In genomic region chr5:100821375-100821774, GRCm38 (mm10) we compare ENCODE assay signal across 8 mouse cellular contexts. TPM values are rescaled to one million over a fixed set of nuclear protein-coding genes. Genes with fewer than 3 reads are reported as not detected.
DNase-seq lines count a peak whose midpoint lies in the region; ATAC-seq and TF ChIP-seq lines count a peak whose summit lies in the region.

No protein-coding gene starts in this region.

- 0 out of 4 replicates have a peak, but pooled peaks of 1 of the 2 experiments have one; percentile 21 for TF ChIP-seq EP300 in MEL (IDR thresholded peaks at IDR 0.05; ENCODE audit: low read depth in 1 of 2, low read length in 2 of 2)

- no peaks in the 10 kb centered on the region; the same call in 1 of the 2 replicates for H3K36me3 ChIP-seq in heart, embryonic 15.5 days
- H3K36me3 ChIP-seq in MEL (ENCODE audit: control insufficient read depth in 1 of 2, insufficient read depth in 2 of 2, low read length in 2 of 2), result peaks cover 6 to 12% of the 10 kb centered on the region in 2 experiments
- peaks cover 6% of the 10 kb centered on the region; the same call in 1 of the 2 replicates for H3K36me3 ChIP-seq in hindbrain, embryonic 12.5 days
- peaks cover 16% of the 10 kb centered on the region for H3K36me3 ChIP-seq in midbrain, embryonic 10.5 days

- H3K27me3 ChIP-seq in heart, embryonic 15.5 days, result no peaks in the 10 kb centered on the region
- H3K27me3 ChIP-seq in MEL (ENCODE audit: control insufficient read depth in 1 of 2, insufficient read depth in 2 of 2, low read length in 2 of 2), result no peaks in the 10 kb centered on the region
- no peaks in the 10 kb centered on the region for H3K27me3 ChIP-seq in hindbrain, embryonic 12.5 days
- no peaks in the 10 kb centered on the region for H3K27me3 ChIP-seq in midbrain, embryonic 10.5 days (ENCODE audit: low read depth, poor library complexity, severe bottlenecking)

- no peak for DNase-seq in heart, adult 8-10 months (ENCODE audit: low spot score)
- DNase-seq in MEL (ENCODE audit: low read depth, low spot score), result peak; percentile 67
- DNase-seq in midbrain, embryonic 10.5 days (ENCODE audit: low spot score), result no peak
- no peak for DNase-seq in left cerebral cortex, adult 18-20 months (ENCODE audit: low spot score in 2 of 2)
- DNase-seq in spleen, postnatal 14 days (ENCODE audit: low spot score in 2 of 2), result no peak
- no peak for DNase-seq in spleen, adult 18-20 months

- H3K4me1 ChIP-seq in heart, embryonic 15.5 days (replicated peaks), result peaks cover 4% of the 10 kb centered on the region; the same call in 1 of the 2 replicates
- peaks cover 0 to 3% of the 10 kb centered on the region in 2 experiments; a peak in 1 of 4 replicates for H3K4me1 ChIP-seq in MEL (ENCODE audit: control insufficient read depth in 1 of 2, insufficient read depth in 2 of 2, low read length in 2 of 2)
- H3K4me1 ChIP-seq in hindbrain, embryonic 12.5 days, result 0 out of 2 replicates have a peak, but pooled peaks cover 3% of the 10 kb centered on the region
- H3K4me1 ChIP-seq in midbrain, embryonic 10.5 days, result peaks cover 15% of the 10 kb centered on the region

- no peaks in the 10 kb centered on the region for H3K9me3 ChIP-seq in heart, embryonic 15.5 days (replicated peaks)
- H3K9me3 ChIP-seq in MEL (replicated peaks; ENCODE audit: insufficient read depth, low read length), result no peaks in the 10 kb centered on the region
- H3K9me3 ChIP-seq in hindbrain, embryonic 12.5 days (replicated peaks), result no peaks in the 10 kb centered on the region
- H3K9me3 ChIP-seq in midbrain, embryonic 10.5 days (replicated peaks), result no peaks in the 10 kb centered on the region

- peak in 1 of 3 experiments; percentile 23; a peak in 2 of 6 replicates for TF ChIP-seq CTCF in MEL (IDR thresholded peaks at IDR 0.05 in 2 of 3, conservative IDR thresholded peaks at IDR 0.05 in 1 of 3; ENCODE audit: control insufficient read depth in 1 of 3, insufficient read depth in 1 of 3, low read depth in 2 of 3, low read length in 3 of 3, poor library complexity in 1 of 3, severe bottlenecking in 1 of 3)

- peak overlapping the region; percentile 78 for H3K4me2 ChIP-seq in heart, embryonic 15.5 days
- H3K4me2 ChIP-seq in hindbrain, embryonic 12.5 days (replicated peaks), result peak overlapping the region; percentile 86

- no peak for TF ChIP-seq POLR2A in MEL (IDR thresholded peaks at IDR 0.05; ENCODE audit: control insufficient read depth in 1 of 2, insufficient read depth in 1 of 2, low read depth in 1 of 2, low read length in 2 of 2, poor library complexity in 1 of 2)

- H3K79me2 ChIP-seq in MEL (ENCODE audit: control insufficient read depth, insufficient read depth, low read length, poor library complexity), result peaks cover 12% of the 10 kb centered on the region

- H3K27ac ChIP-seq in heart, embryonic 15.5 days, result no peak overlapping the region; the same call in 1 of the 2 replicates
- no peak overlapping the region; the same call in 1 of the 2 replicates for H3K27ac ChIP-seq in MEL (ENCODE audit: control insufficient read depth, low read depth, low read length)
- H3K27ac ChIP-seq in hindbrain, embryonic 12.5 days, result no peak overlapping the region
- no peak overlapping the region for H3K27ac ChIP-seq in midbrain, embryonic 10.5 days (replicated peaks)

- no peak for ATAC-seq in heart, embryonic 15.5 days (replicated peaks; ENCODE audit: insufficient number of reproducible peaks, insufficient read depth, low FRiP score, low read depth)
- ATAC-seq in hindbrain, embryonic 12.5 days (ENCODE audit: low FRiP score), result no peak

- 76% methylated on average over 8 of the region's 8 CpGs for WGBS in heart, embryonic 15.5 days
- WGBS in hindbrain, embryonic 12.5 days, result 83% methylated on average over 8 of the region's 8 CpGs
- WGBS in midbrain, embryonic 10.5 days, result 89% methylated on average over 8 of the region's 8 CpGs

- peak overlapping the region; percentile 94 for H3K4me3 ChIP-seq in heart, embryonic 15.5 days
- H3K4me3 ChIP-seq in MEL (ENCODE audit: control insufficient read depth in 1 of 2, insufficient read depth in 1 of 2, low read depth in 2 of 2, low read length in 2 of 2), result peak overlapping the region in 1 of 2 experiments; percentile 92; a peak in 3 of 4 replicates
- no peak overlapping the region for H3K4me3 ChIP-seq in hindbrain, embryonic 12.5 days
- H3K4me3 ChIP-seq in midbrain, embryonic 10.5 days, result peak overlapping the region; percentile 92

- TF ChIP-seq RAD21 in MEL (IDR thresholded peaks at IDR 0.05; ENCODE audit: low read depth, low read length), result no peak

- no peak overlapping the region for H3K9ac ChIP-seq in heart, embryonic 15.5 days
- peak overlapping the region; percentile 100 for H3K9ac ChIP-seq in MEL (ENCODE audit: control insufficient read depth, low read depth, low read length, poor library complexity, severe bottlenecking)
- H3K9ac ChIP-seq in hindbrain, embryonic 12.5 days, result no peak overlapping the region

TF ChIP-seq in MEL, 35 proteins besides CTCF, POLR2A, EP300 and RAD21:
- TF ChIP-seq ZNF384 (IDR thresholded peaks at IDR 0.05; ENCODE audit: low read depth, low read length) (no peak), UBTF (IDR thresholded peaks at IDR 0.05; ENCODE audit: borderline replicate concordance, insufficient read depth, low read depth, low read length) (no peak), ZMIZ1 (IDR thresholded peaks at IDR 0.05; ENCODE audit: low read depth, low read length) (no peak), ETS1 (IDR thresholded peaks at IDR 0.05; ENCODE audit: low read depth, low read length) (0 out of 2 replicates have a peak, but pooled peaks have one; percentile 6), KAT2A (conservative IDR thresholded peaks at IDR 0.05; ENCODE audit: low read depth, low read length) (peak; percentile 40; the same call in 1 of the 2 replicates), TCF12 (IDR thresholded peaks at IDR 0.05; ENCODE audit: low read depth, low read length) (peak; percentile 29; the same call in 1 of the 2 replicates), ZKSCAN1 (IDR thresholded peaks at IDR 0.05; ENCODE audit: low read depth, low read length) (no peak), CHD2 (IDR thresholded peaks at IDR 0.05; ENCODE audit: low read length) (no peak), MXI1 (IDR thresholded peaks at IDR 0.05; ENCODE audit: low read depth, low read length) (peak; percentile 88; the same call in 1 of the 2 replicates), NELFE (IDR thresholded peaks at IDR 0.05; ENCODE audit: low read depth, low read length) (no peak), USF1 (IDR thresholded peaks at IDR 0.05; ENCODE audit: low read depth, low read length) (no peak), MAX (IDR thresholded peaks at IDR 0.05; ENCODE audit: low read length) (no peak), CHD1 (IDR thresholded peaks at IDR 0.05; ENCODE audit: low read depth, low read length) (no peak), ZC3H11A (IDR thresholded peaks at IDR 0.05; ENCODE audit: low read depth, low read length) (no peak), MYB (IDR thresholded peaks at IDR 0.05; ENCODE audit: low read depth, low read length) (no peak), RCOR1 (IDR thresholded peaks at IDR 0.05; ENCODE audit: low read depth, low read length) (no peak), NRF1 (IDR thresholded peaks at IDR 0.05; ENCODE audit: insufficient read depth, low read depth, low read length, poor library complexity, severe bottlenecking) (no peak)

RNA-seq across cellular contexts. Expression of gene Abraxas1, which starts 0.6 kb away (rescaled TPM):
- 31.2 and 33.9 TPM in 2 replicates for polyA plus RNA-seq in heart, embryonic 15.5 days (2015; fragmentation: Nextera tagmentation; extraction: Ambion mirVana)
- total RNA-seq in heart, adult 8-10 months (2022), result 10 to 100 TPM in 2 of 4 experiments, 1 to 10 TPM in 2; 9.3 to 12.5 (median 10.1) TPM
- 14.2 and 15.1 TPM in 2 replicates for total RNA-seq in MEL (2012; rRNA removed)
- polyA plus RNA-seq in MEL (2012; ENCODE audit: insufficient read depth in 1 of 2, insufficient read length in 2 of 2, low read depth in 1 of 2, low replicate concordance in 2 of 2, missing spikeins in 1 of 2), result 10 to 100 TPM in 1 of 2 experiments, not detected in 1; 26.4 TPM
- 21.6 and 23.4 TPM in 2 replicates for polyA plus RNA-seq in hindbrain, embryonic 12.5 days (2016; fragmentation: Nextera tagmentation; extraction: Ambion mirVana)
- polyA plus RNA-seq in midbrain, embryonic 10.5 days (2016; fragmentation: Nextera tagmentation; extraction: Ambion mirVana), result 30.5 and 32.3 TPM in 2 replicates
- total RNA-seq in left cerebral cortex, adult 18-20 months (2021), result 10 to 100 TPM in 1 of 2 experiments, 1 to 10 TPM in 1; 8.7 to 11.8 TPM

RNA-seq across cellular contexts. Expression of gene Mrps18c, which starts 22.9 kb away (rescaled TPM):
- polyA plus RNA-seq in heart, embryonic 15.5 days (2015; fragmentation: Nextera tagmentation; extraction: Ambion mirVana), result 121 and 134 TPM in 2 replicates
- total RNA-seq in heart, adult 8-10 months (2022), result 100 to 1,000 TPM in 1 of 4 experiments, 10 to 100 TPM in 3; 78.4 to 102 (median 88.9) TPM
- total RNA-seq in MEL (2012; rRNA removed), result 110 and 135 TPM in 2 replicates
- polyA plus RNA-seq in MEL (2012; ENCODE audit: insufficient read depth in 1 of 2, insufficient read length in 2 of 2, low read depth in 1 of 2, low replicate concordance in 2 of 2, missing spikeins in 1 of 2), result 100 to 1,000 TPM in 1 of 2 experiments, not detected in 1; 135 TPM
- polyA plus RNA-seq in hindbrain, embryonic 12.5 days (2016; fragmentation: Nextera tagmentation; extraction: Ambion mirVana), result 138 and 155 TPM in 2 replicates
- polyA plus RNA-seq in midbrain, embryonic 10.5 days (2016; fragmentation: Nextera tagmentation; extraction: Ambion mirVana), result 198 and 202 TPM in 2 replicates
- 10 to 100 TPM; 59.9 to 63.8 TPM for total RNA-seq in left cerebral cortex, adult 18-20 months (2021)

RNA-seq across cellular contexts. Expression of gene Helq, which starts 23.0 kb away (rescaled TPM):
- polyA plus RNA-seq in heart, embryonic 15.5 days (2015; fragmentation: Nextera tagmentation; extraction: Ambion mirVana), result 9.2 and 9.5 TPM in 2 replicates
- 1 to 10 TPM; 2.7 to 5.2 (median 2.8) TPM for total RNA-seq in heart, adult 8-10 months (2022)
- 16.3 and 22.7 TPM in 2 replicates for total RNA-seq in MEL (2012; rRNA removed)
- polyA plus RNA-seq in MEL (2012; ENCODE audit: insufficient read depth in 1 of 2, insufficient read length in 2 of 2, low read depth in 1 of 2, low replicate concordance in 2 of 2, missing spikeins in 1 of 2), result 10 to 100 TPM in 1 of 2 experiments, not detected in 1; 32.2 TPM
- polyA plus RNA-seq in hindbrain, embryonic 12.5 days (2016; fragmentation: Nextera tagmentation; extraction: Ambion mirVana), result 25.3 and 28.1 TPM in 2 replicates
- polyA plus RNA-seq in midbrain, embryonic 10.5 days (2016; fragmentation: Nextera tagmentation; extraction: Ambion mirVana), result 23.7 and 24.6 TPM in 2 replicates
- 10 to 100 TPM; 16.4 to 17.1 TPM for total RNA-seq in left cerebral cortex, adult 18-20 months (2021)

RNA-seq across cellular contexts. Expression of gene Gpat3, which starts 24.1 kb away (rescaled TPM):
- 14.3 and 15.5 TPM in 2 replicates for polyA plus RNA-seq in heart, embryonic 15.5 days (2015; fragmentation: Nextera tagmentation; extraction: Ambion mirVana)
- 10 to 100 TPM; 20.5 to 28.0 (median 23.1) TPM for total RNA-seq in heart, adult 8-10 months (2022)
- 0.04 and 0.10 TPM in 2 replicates for total RNA-seq in MEL (2012; rRNA removed)
- under 1 TPM in 1 of 2 experiments, not detected in 1; 0.13 TPM for polyA plus RNA-seq in MEL (2012; ENCODE audit: insufficient read depth in 1 of 2, insufficient read length in 2 of 2, low read depth in 1 of 2, low replicate concordance in 2 of 2, missing spikeins in 1 of 2)
- 0.74 and 1.4 TPM in 2 replicates for polyA plus RNA-seq in hindbrain, embryonic 12.5 days (2016; fragmentation: Nextera tagmentation; extraction: Ambion mirVana)
- 0.73 and 1.1 TPM in 2 replicates for polyA plus RNA-seq in midbrain, embryonic 10.5 days (2016; fragmentation: Nextera tagmentation; extraction: Ambion mirVana)
- total RNA-seq in left cerebral cortex, adult 18-20 months (2021), result 1 to 10 TPM; 5.6 to 7.9 TPM
